Mouse (Mus musculus) C2C12 (cell line): ENCODE results near the gene Msmb.

Source experiments
- CEBPB ChIP-seq: IDR thresholded peaks from one replicate; pipeline ENCODE4 v1.6.1; 2011; ENCODE audit warnings: low read depth, mild to moderate bottlenecking, control low read depth, moderate library complexity
- CTCF ChIP-seq: IDR thresholded peaks from one replicate; pipeline ENCODE4 v1.5.1; 2011; ENCODE audit not compliant: control insufficient read depth, insufficient read depth, insufficient read length
- FOSL1 ChIP-seq: IDR thresholded peaks from one replicate; pipeline ENCODE4 v1.8.0; 2011; ENCODE audit warnings: mild to moderate bottlenecking, low read length; ENCODE audit not compliant: poor library complexity, insufficient read depth, severe bottlenecking
- MAX ChIP-seq: IDR thresholded peaks from one replicate; pipeline ENCODE4 v1.6.1; 2011; ENCODE audit warnings: mild to moderate bottlenecking, control low read depth
- MYOD1 ChIP-seq: IDR thresholded peaks from one replicate; pipeline ENCODE4 v1.6.1; 2011; ENCODE audit warnings: low read depth; ENCODE audit not compliant: control insufficient read depth, insufficient read length
- MYOG ChIP-seq: IDR thresholded peaks from one replicate; pipeline ENCODE4 v1.6.1; 2011; ENCODE audit not compliant: control insufficient read depth, insufficient read length; ENCODE audit errors: extremely low read depth
- USF1 ChIP-seq: IDR thresholded peaks from one replicate; pipeline ENCODE4 v1.6.1; 2011; ENCODE audit warnings: low read depth, mild to moderate bottlenecking, control low read depth, moderate library complexity

DNA sequence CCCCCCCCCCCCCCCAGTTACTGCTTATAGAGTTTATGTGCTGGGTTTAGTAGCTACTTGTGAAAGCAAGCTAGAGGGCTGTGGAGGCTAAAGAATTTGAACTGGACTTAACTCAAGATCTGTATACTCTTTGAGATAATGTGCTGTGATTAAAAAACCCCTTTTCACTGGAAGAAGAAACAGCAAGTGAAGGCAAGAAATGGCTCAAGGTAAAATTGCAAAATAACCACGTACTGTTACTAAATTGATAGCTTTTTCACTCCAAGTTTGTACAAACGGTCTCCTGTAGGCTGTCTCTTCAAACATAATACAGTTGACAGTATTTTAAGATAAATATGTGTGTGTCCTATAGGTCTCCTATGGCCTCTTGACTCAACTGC, 24.2 kb downstream of the Msmb start:
- no peak for TF ChIP-seq CTCF
- no peak for TF ChIP-seq USF1
- TF ChIP-seq FOSL1 = no peak
- TF ChIP-seq MAX = no peak
- TF ChIP-seq MYOD1 = no peak
- TF ChIP-seq CEBPB = no peak
- no peak for TF ChIP-seq MYOG
